Mouse (Mus musculus) frontal cortex, adult 2 months (tissue): ENCODE measurements around the gene AC170998.1. TPM values are rescaled to one million over a fixed set of nuclear protein-coding genes. Genes with fewer than 3 reads are reported as not detected.
"Not testable (repeated sequence)": the region's sequence is repeated elsewhere in the genome, so short reads cannot be mapped to it uniquely, and the experiment has no call there.

Experiments
- DNase-seq, 2 experiments: peaks; one replicate each; pipeline ENCODE4 v3.0.0; 2022; ENCODE audit warnings: low spot score in 1 of 2; ENCODE audit errors: extremely low spot score in 1 of 2
- polyA plus RNA-seq: library from polyadenylated mRNA; depleted of rRNA; stranded (reverse); fragments of >200 nt; gene quantifications from 2 replicates; pipeline ENCODE4 v1.2.3, GENCODE M21; 2012; rRNA removed

AC170998.1 gene
- polyA plus RNA-seq, 1 experiment, result 1.1 TPM

- DNase-seq, result no peak
Measured at GRCm38 (mm10) chr17:28748001-28748400, 22.1 kb downstream of the AC170998.1 start.

GRCm38 (mm10) chr17:28750580-28750979 is 24.7 kb downstream of the AC170998.1 start:
- peak in 1 of 2 experiments; percentile 47 for DNase-seq

GRCm38 (mm10) chr17:28756447-28756846 is 30.6 kb downstream of the AC170998.1 start:
- no peak for DNase-seq

- no peak for DNase-seq
Measured at GRCm38 (mm10) chr17:28757470-28757869, 31.6 kb downstream of the AC170998.1 start.

GRCm38 (mm10) chr17:28760736-28761312 is 34.9 kb downstream of the AC170998.1 start:
- DNase-seq, result no peak

- DNase-seq, result peak in 1 of 2 experiments; percentile 87
Measured at GRCm38 (mm10) chr17:28761871-28762270, 36.0 kb downstream of the AC170998.1 start.

- DNase-seq, result no peak
Measured at GRCm38 (mm10) chr17:28766203-28766602, 40.3 kb downstream of the AC170998.1 start.

GRCm38 (mm10) chr17:28766781-28767515 is 41.1 kb downstream of the AC170998.1 start:
- no peak for DNase-seq

- DNase-seq, result no peak
Measured at GRCm38 (mm10) chr17:28769121-28769874, 43.4 kb downstream of the AC170998.1 start, which contains the start of gene Mapk13. TSS of gene Mapk13 (plus strand) at chr17:28769297.

- DNase-seq, result no peak
Measured at GRCm38 (mm10) chr17:28769875-28770421, 44.1 kb downstream of the AC170998.1 start.

GRCm38 (mm10) chr17:28771289-28771688 is 45.4 kb downstream of the AC170998.1 start:
- DNase-seq, result no peak

GRCm38 (mm10) chr17:28774303-28774702 is 48.4 kb downstream of the AC170998.1 start:
- DNase-seq, result not testable (repeated sequence)

GRCm38 (mm10) chr17:28775161-28775560 is 49.3 kb downstream of the AC170998.1 start:
- no peak for DNase-seq

Other genes starting within 250 kb of the AC170998.1 start
- gene Fkbp5, start 208.6 kb upstream of the AC170998.1 start, polyA plus RNA-seq, result 16.3 and 18.9 TPM in 2 replicates
- gene Armc12, start 195.3 kb upstream of the AC170998.1 start, polyA plus RNA-seq, result not detected in 2 replicates
- not detected in 2 replicates for gene Clpsl2, start 176.7 kb upstream of the AC170998.1 start, polyA plus RNA-seq
- gene Clps, start 165.3 kb upstream of the AC170998.1 start, polyA plus RNA-seq, result 0.18 TPM in 1 of 2 replicates, not detected in the other
- 8.4 and 8.5 TPM in 2 replicates for gene Lhfpl5, start 150.4 kb upstream of the AC170998.1 start, polyA plus RNA-seq
- 58.6 and 65.0 TPM in 2 replicates for gene Srpk1, start 103.4 kb upstream of the AC170998.1 start, polyA plus RNA-seq
- 8.6 TPM in 2 replicates for gene Slc26a8, start 35.9 kb upstream of the AC170998.1 start, polyA plus RNA-seq
- gene Mapk14, start 34.8 kb upstream of the AC170998.1 start, polyA plus RNA-seq, result 108 and 110 TPM in 2 replicates
- gene Mapk13, start 43.2 kb downstream of the AC170998.1 start, polyA plus RNA-seq, result 0.88 and 0.92 TPM in 2 replicates
- gene Brpf3, start 75.0 kb downstream of the AC170998.1 start, polyA plus RNA-seq, result 39.0 and 44.3 TPM in 2 replicates
- gene Pnpla1, start 132.3 kb downstream of the AC170998.1 start, polyA plus RNA-seq, result 0.22 and 0.23 TPM in 2 replicates
- 6.6 and 8.3 TPM in 2 replicates for gene 4930539E08Rik, start 189.2 kb downstream of the AC170998.1 start, polyA plus RNA-seq
- 0.23 TPM in 1 of 2 replicates, not detected in the other for gene Pxt1, start 217.8 kb downstream of the AC170998.1 start, polyA plus RNA-seq
- 49.1 and 50.1 TPM in 2 replicates for gene Kctd20, start 225.9 kb downstream of the AC170998.1 start, polyA plus RNA-seq